Mouse (Mus musculus): Measurements from ENCODE around the gene Mok.

- no peak for TF ChIP-seq GATA1 (IDR thresholded peaks at IDR 0.05; ENCODE audit: low read length)
- no peak for TF ChIP-seq TAL1 (IDR thresholded peaks at IDR 0.05; ENCODE audit: low read length)
These were observed 71.0 kb downstream of the Mok start for GRCm38 (mm10) chr12:110769660-110770297.

Measured in erythroblast, embryonic 14.5 days (primary cell).